Mouse (Mus musculus) lung, adult 2 months (tissue): ENCODE results near the gene Dpyd.

ENCODE experiments used
- CTCF ChIP-seq: fragments of 200-500 bp; IDR thresholded peaks from 2 replicates; pipeline ENCODE4 v1.5.1; 2011; ENCODE audit warnings: mild to moderate bottlenecking, low read length, control low read depth; ENCODE audit not compliant: insufficient read depth
- POLR2A ChIP-seq: fragments of 200-500 bp; IDR thresholded peaks from 2 replicates; pipeline ENCODE4 v1.6.1; 2011; ENCODE audit warnings: low read depth, mild to moderate bottlenecking, control low read depth, low read length, borderline replicate concordance; ENCODE audit errors: extremely low read depth

DNA sequence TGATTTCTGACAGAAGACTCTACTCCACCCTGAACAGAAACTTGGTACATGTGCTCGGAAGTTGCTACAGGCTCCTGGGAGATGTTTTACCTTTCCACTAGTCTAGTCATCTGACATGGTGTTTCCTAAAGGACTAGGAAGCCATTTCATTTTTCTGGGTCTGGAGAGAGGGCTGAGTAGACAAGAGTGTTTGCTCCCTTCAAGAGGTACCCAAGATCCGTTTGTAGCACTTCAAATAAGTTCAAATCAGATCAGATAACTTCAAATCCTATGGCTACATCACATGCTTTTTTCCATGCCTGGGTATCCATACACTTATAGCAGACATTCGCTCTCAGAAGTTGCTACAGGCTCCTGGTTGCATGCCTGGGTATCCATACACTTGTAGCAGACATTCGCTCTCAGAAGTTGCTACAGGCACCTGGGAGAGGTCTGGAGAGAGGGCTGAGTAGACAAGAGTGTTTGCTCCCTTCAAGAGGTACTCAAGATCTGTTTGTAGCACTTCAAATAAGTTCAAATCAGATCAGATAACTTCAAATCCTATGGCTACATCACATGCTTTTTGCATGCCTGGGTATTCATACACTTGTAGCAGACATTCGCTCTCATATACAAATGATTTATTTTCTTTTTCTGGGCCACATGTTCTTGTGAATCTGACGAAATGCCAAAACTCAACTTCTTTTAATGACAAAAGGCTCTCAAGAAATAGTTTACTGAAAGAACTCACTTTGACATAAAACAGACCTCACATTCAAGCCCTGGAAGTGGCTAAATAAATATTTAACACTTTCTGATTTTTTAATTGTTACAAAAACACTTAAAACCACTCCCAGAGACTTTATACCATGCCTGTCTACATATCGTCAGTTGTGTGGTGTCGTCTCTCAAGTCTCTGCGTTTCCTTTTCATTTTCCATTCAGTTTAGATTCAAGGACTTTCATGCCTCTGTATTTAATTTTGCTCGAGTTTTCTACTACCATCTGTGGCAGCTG, 307.5 kb downstream of the Dpyd start:
- TF ChIP-seq CTCF (no peak), POLR2A (no peak)
